Mouse (Mus musculus) lung, embryonic 14.5 days (tissue): Measurements from ENCODE around the gene Runx2. TPM values are rescaled to one million over a fixed set of nuclear protein-coding genes. Genes with fewer than 3 reads are reported as not detected.

Experiments used
- ATAC-seq: fragments of 200-750 bp; cut with Nextera tagmentation; 2 replicates; pipeline ENCODE4 v1.8.0; 2017; ENCODE audit warnings: mild to moderate bottlenecking, moderate TSS enrichment, moderate library complexity; ENCODE audit not compliant: insufficient read depth
- DNase-seq: peaks from one replicate; pipeline ENCODE4 v3.0.0-alpha.2; 2015
- H3K27ac ChIP-seq: fragments of 300-500 bp; sonication (generic); 2 replicates; pipeline ENCODE4 v1.5.1; 2014; ENCODE audit warnings: low read depth, mild to moderate bottlenecking, moderate library complexity
- H3K27me3 ChIP-seq: fragments of 300-500 bp; sonication (generic); 2 replicates; pipeline ENCODE4 v1.6.1; 2014; ENCODE audit warnings: low read length, control low read depth; ENCODE audit not compliant: insufficient read depth
- H3K36me3 ChIP-seq: fragments of 300-500 bp; sonication (generic); 2 replicates; pipeline ENCODE4 v1.6.1; 2014; ENCODE audit warnings: control low read depth; ENCODE audit not compliant: insufficient read depth
- H3K4me1 ChIP-seq: fragments of 300-500 bp; sonication (generic); 2 replicates; pipeline ENCODE4 v1.6.1; 2014; ENCODE audit warnings: antibody characterized with exemption, control low read depth; ENCODE audit not compliant: insufficient read depth
- H3K4me2 ChIP-seq: fragments of 300-500 bp; sonication (generic); 2 replicates; pipeline ENCODE4 v1.6.1; 2014; ENCODE audit warnings: mild to moderate bottlenecking
- H3K4me3 ChIP-seq: fragments of 300-500 bp; sonication (generic); 2 replicates; pipeline ENCODE4 v1.5.1; 2014; ENCODE audit warnings: low read depth, low read length
- H3K9ac ChIP-seq: fragments of 300-500 bp; sonication (generic); 2 replicates; pipeline ENCODE4 v1.6.1; 2014
- H3K9me3 ChIP-seq: fragments of 300-500 bp; sonication (generic); 2 replicates; pipeline ENCODE4 v1.6.1; 2016; ENCODE audit warnings: low read depth, low read length, control low read depth
- CTCF ChIP-seq: IDR thresholded peaks from 2 replicates; pipeline ENCODE4 v1.5.1; 2016; ENCODE audit warnings: antibody characterized with exemption, low read depth
- WGBS: fragments of 180-500 bp; shearing (Covaris S2); extraction: QIAGEN DNeasy Blood & Tissue Kit; methylation state at CpG from one replicate; pipeline ENCODE4 v1.1.7; 2014; 5-methylcytosine and 5-hydroxymethylcytosine counted together
- polyA plus RNA-seq: library from polyadenylated mRNA; unstranded; fragments of >200 nt; fragmentation: Nextera tagmentation; extraction: Ambion mirVana; gene quantifications from 2 replicates; pipeline ENCODE4 v1.2.1, GENCODE M21; 2014

The Runx2 gene
- polyA plus RNA-seq = 0.89 and 1.3 TPM in 2 replicates

- H3K4me2 ChIP-seq = peak within 1 kb of the TSS; percentile 35
- no peaks in the 10 kb centered on the region for H3K36me3 ChIP-seq
- no peaks in the 10 kb centered on the region for H3K9me3 ChIP-seq
- TF ChIP-seq CTCF = no peak
- H3K27ac ChIP-seq = no peak within 1 kb of the TSS
- 0 out of 2 replicates have a peak, but pooled peaks cover 3% of the 10 kb centered on the region for H3K4me1 ChIP-seq
- no peak for ATAC-seq
- H3K4me3 ChIP-seq = no peak within 1 kb of the TSS
- no peaks in the 10 kb centered on the region for H3K27me3 ChIP-seq
- no peak within 1 kb of the TSS for H3K9ac ChIP-seq
- 39% methylated on average over 3 of the region's 3 CpGs for WGBS
- DNase-seq = no peak
Observed at GRCm38 (mm10) chr17:44814508-44815175, at the start of gene Runx2. Runx2 (minus strand) TSS chr17:44814797.

GRCm38 (mm10) chr17:44863165-44863564 lies 48.6 kb upstream of the Runx2 start:
- H3K27ac ChIP-seq = no peak overlapping the region
- H3K4me3 ChIP-seq = no peak overlapping the region
- H3K4me2 ChIP-seq = no peak overlapping the region
- ATAC-seq (no peak), DNase-seq (no peak)
- H3K4me1 ChIP-seq = no peaks in the 10 kb centered on the region; the same call in 1 of the 2 replicates
- H3K27me3 ChIP-seq = no peaks in the 10 kb centered on the region
- no peaks in the 10 kb centered on the region for H3K9me3 ChIP-seq
- no peaks in the 10 kb centered on the region for H3K36me3 ChIP-seq
- H3K9ac ChIP-seq = no peak overlapping the region
- WGBS = 92% methylated on average over 6 of the region's 6 CpGs
- TF ChIP-seq CTCF = no peak

DNA sequence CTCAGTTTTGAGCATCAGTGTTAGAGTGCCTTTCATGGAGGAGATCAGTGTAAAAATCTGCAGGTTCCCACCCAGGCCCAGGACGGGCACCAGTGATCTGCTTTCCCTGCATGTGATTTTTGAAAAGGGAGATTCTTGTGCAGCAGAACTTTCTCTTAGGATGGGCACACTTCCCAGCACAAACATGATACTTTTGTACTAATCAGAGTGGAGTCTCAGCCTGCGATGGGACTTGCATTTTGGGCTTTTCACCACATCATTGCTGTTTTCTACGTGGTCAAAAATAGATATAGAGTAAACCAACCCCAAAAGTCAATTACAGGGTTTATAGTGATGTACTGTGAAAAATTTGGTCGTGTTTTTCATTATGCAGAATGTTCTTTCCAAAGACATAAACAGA lies 27.6 kb upstream of the Runx2 start:
- Histone ChIP-seq H3K9me3 (no peaks in the 10 kb centered on the region), H3K4me3 (no peak overlapping the region), H3K4me2 (no peak overlapping the region), H3K36me3 (no peaks in the 10 kb centered on the region), H3K27me3 (no peaks in the 10 kb centered on the region), H3K27ac (no peak overlapping the region), H3K4me1 (no peaks in the 10 kb centered on the region), H3K9ac (no peak overlapping the region)
- no peak for DNase-seq
- WGBS = 60% methylated on average over 4 of the region's 4 CpGs
- ATAC-seq = no peak
- TF ChIP-seq CTCF = no peak

DNA sequence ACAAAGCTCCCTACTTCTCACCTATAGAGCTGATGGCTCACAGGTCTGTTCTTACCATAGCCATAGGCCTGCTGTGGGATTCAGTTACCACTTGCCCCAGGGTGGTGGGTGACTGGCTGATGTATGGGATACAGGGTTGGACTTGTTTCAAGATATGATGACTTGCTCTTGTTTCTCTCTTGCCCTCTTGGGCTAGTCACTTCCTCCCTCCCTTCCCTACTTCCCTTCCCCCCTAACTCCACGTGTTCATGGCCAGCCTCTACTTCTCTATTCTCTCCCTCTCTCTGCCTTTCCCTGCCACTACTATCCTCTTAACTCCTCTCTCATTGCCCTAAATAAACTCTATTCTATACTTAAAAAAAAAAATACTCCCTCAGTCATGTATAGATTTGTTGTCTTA lies 16.6 kb upstream of the Runx2 start:
- no peak overlapping the region for H3K9ac ChIP-seq
- H3K27ac ChIP-seq = no peak overlapping the region
- no peak overlapping the region for H3K4me2 ChIP-seq
- H3K27me3 ChIP-seq = no peaks in the 10 kb centered on the region
- ATAC-seq = no peak
- no peak overlapping the region for H3K4me3 ChIP-seq
- no peak for TF ChIP-seq CTCF
- H3K9me3 ChIP-seq = no peaks in the 10 kb centered on the region
- no peaks in the 10 kb centered on the region for H3K4me1 ChIP-seq
- H3K36me3 ChIP-seq = no peaks in the 10 kb centered on the region
- DNase-seq = no peak
- WGBS = 56% methylated on average over 1 of the region's 1 CpGs

GRCm38 (mm10) chr17:44829587-44829986 lies 15.0 kb upstream of the Runx2 start:
- WGBS = 83% methylated on average over 3 of the region's 3 CpGs
- no peak for ATAC-seq
- Histone ChIP-seq H3K9me3 (no peaks in the 10 kb centered on the region), H3K9ac (no peak overlapping the region), H3K4me3 (no peak overlapping the region), H3K4me2 (no peak overlapping the region), H3K27me3 (no peaks in the 10 kb centered on the region), H3K4me1 (no peaks in the 10 kb centered on the region), H3K36me3 (no peaks in the 10 kb centered on the region), H3K27ac (no peak overlapping the region)
- no peak for DNase-seq
- no peak for TF ChIP-seq CTCF

GRCm38 (mm10) chr17:44827964-44828363 lies 13.4 kb upstream of the Runx2 start:
- Histone ChIP-seq H3K27me3 (no peaks in the 10 kb centered on the region), H3K36me3 (no peaks in the 10 kb centered on the region), H3K4me2 (no peak overlapping the region), H3K4me3 (no peak overlapping the region), H3K4me1 (no peaks in the 10 kb centered on the region), H3K9ac (no peak overlapping the region), H3K9me3 (no peaks in the 10 kb centered on the region), H3K27ac (no peak overlapping the region)
- 71% methylated on average over 4 of the region's 4 CpGs for WGBS
- TF ChIP-seq CTCF = no peak
- DNase-seq = no peak
- ATAC-seq = no peak

DNA sequence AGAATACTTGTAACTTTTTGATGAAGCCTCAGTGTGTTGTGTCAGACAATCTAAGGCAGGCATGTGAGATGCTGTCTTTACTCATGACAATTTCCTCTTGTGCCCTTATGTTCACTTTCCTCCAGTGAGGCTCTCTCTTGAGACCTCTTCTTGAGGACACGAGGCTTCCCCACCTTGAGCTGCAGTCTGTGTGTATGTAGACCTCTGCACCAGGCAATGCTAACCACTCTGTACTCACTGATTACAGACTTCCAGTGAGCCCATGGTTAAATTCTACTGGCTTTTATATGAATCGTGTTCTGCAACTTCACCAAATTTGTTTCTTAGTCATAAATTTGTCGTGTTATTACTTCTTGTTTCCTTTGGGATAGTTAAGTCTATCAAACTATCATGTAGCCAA lies 12.5 kb upstream of the Runx2 start:
- Histone ChIP-seq H3K4me2 (no peak overlapping the region), H3K9ac (no peak overlapping the region), H3K36me3 (no peaks in the 10 kb centered on the region), H3K4me3 (no peak overlapping the region), H3K27me3 (no peaks in the 10 kb centered on the region), H3K27ac (no peak overlapping the region), H3K4me1 (no peaks in the 10 kb centered on the region), H3K9me3 (no peaks in the 10 kb centered on the region)
- DNase-seq = no peak
- TF ChIP-seq CTCF = no peak
- ATAC-seq = no peak
- WGBS = 78% methylated on average over 3 of the region's 3 CpGs
